Mouse (Mus musculus) brain, embryonic 14.5 days (tissue): ENCODE results near the gene Fam160b1.

Source experiments
- CTCF ChIP-seq: fragments of 200-500 bp; IDR thresholded peaks from 2 replicates; pipeline ENCODE4 v1.5.1; 2012; ENCODE audit warnings: inconsistent platforms, mild to moderate bottlenecking, moderate library complexity, borderline replicate concordance; ENCODE audit not compliant: insufficient read depth, insufficient read length; ENCODE audit errors: extremely low read depth
- POLR2A ChIP-seq: fragments of 200-500 bp; IDR thresholded peaks from 2 replicates; pipeline ENCODE4 v1.6.1; 2012; ENCODE audit warnings: mild to moderate bottlenecking, inconsistent platforms, borderline replicate concordance; ENCODE audit not compliant: poor library complexity, insufficient read depth, insufficient read length, severe bottlenecking; ENCODE audit errors: extremely low read depth

- peak; percentile 87 for TF ChIP-seq CTCF
- no peak for TF ChIP-seq POLR2A
These were observed 43.4 kb downstream of the Fam160b1 start for GRCm38 (mm10) chr19:57403700-57404501.
